In genomic region chr8:12510233-12510632, GRCm38 (mm10) we compare ENCODE assay signal across 25 mouse cellular contexts.
"Had no signal": no experiment of that assay in that cellular context is flagged by ENCODE, and none has a peak within 500 bp of the region (broad histone marks: within the 10 kb centered on the region; RNA-seq: fewer than 3 reads in every experiment).

No protein-coding gene starts in this region.

- H3K9ac ChIP-seq: heart, embryonic 12.5 days; hindbrain, embryonic 14.5 days; kidney, embryonic 15.5 days; limb, embryonic 13.5 days; limb, embryonic 15.5 days; liver, embryonic 12.5 days; liver, embryonic 14.5 days had no signal

- H3K36me3 ChIP-seq: heart, embryonic 10.5 days; heart, embryonic 12.5 days; kidney, embryonic 15.5 days; limb, embryonic 13.5 days; limb, embryonic 15.5 days; liver, embryonic 12.5 days had no signal

- H3K4me2 ChIP-seq: heart, embryonic 12.5 days; hindbrain, embryonic 14.5 days; kidney, embryonic 15.5 days; limb, embryonic 13.5 days; limb, embryonic 15.5 days; liver, embryonic 12.5 days had no signal

- H3K4me1 ChIP-seq: heart, embryonic 10.5 days; heart, embryonic 12.5 days; kidney, embryonic 15.5 days; limb, embryonic 13.5 days; limb, embryonic 15.5 days; liver, embryonic 12.5 days had no signal

- DNase-seq: gastrocnemius, postnatal 14 days; gastrocnemius, postnatal 36 days; heart, adult 11 months; heart, adult 2 months; heart, postnatal 10 days; heart, postnatal 4 days; kidney, adult 11 months; kidney, adult 2 months; kidney, adult 9 months; kidney, postnatal 14 days; kidney, postnatal 36 days; layer of hippocampus, adult 9-11 months; layer of hippocampus, postnatal 36 days; left cerebral cortex, postnatal 4 days had no signal

- H3K27ac ChIP-seq: heart, adult 2 months; heart, embryonic 10.5 days; hindbrain, embryonic 14.5 days; kidney, embryonic 15.5 days; kidney, postnatal 0 days; limb, embryonic 13.5 days; limb, embryonic 15.5 days; liver, embryonic 12.5 days; liver, embryonic 14.5 days had no signal

- ATAC-seq: hindbrain, embryonic 16.5 days; inflammation-experienced regulatory T-cells, adult 6 months; liver, embryonic 12.5 days had no signal

- H3K4me3 ChIP-seq: heart, adult 2 months; heart, embryonic 10.5 days; heart, embryonic 12.5 days; kidney, embryonic 15.5 days; limb, embryonic 13.5 days; limb, embryonic 15.5 days; liver, embryonic 12.5 days had no signal

- H3K9me3 ChIP-seq: heart, embryonic 10.5 days; heart, embryonic 12.5 days; kidney, embryonic 15.5 days; limb, embryonic 13.5 days; limb, embryonic 15.5 days; liver, embryonic 12.5 days had no signal
